Mouse (Mus musculus) liver, adult (tissue): ENCODE measurements around the gene Prkar1a.
A peak's percentile ranks its signal among the peaks of the same experiment; 100 is the strongest.

Source experiments
- GATA4 ChIP-seq: IDR thresholded peaks from 2 replicates; pipeline ENCODE4 v1.6.1; 2014; ENCODE audit warnings: mild to moderate bottlenecking, low read length; ENCODE audit not compliant: insufficient replicate concordance

Gene Prkar1a

DNA sequence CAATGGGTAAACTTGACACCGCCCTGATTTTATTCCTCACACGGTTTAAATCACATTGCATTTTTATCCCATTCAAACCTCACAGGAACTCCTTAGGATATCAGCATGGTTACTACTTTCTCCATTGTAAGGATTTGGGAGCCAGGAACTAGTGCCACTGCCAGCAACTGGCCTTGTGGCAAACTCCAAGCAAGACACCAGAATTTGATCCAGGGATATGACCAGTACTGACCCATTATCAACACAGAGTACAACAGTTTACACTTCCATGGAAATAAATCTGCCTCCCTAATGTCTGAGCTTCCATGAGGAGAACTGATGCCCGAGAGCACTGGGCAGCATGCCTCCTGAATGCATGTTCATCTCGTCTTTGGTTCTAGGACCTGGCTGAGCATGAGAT, 57.4 kb downstream of the Prkar1a start:
- TF ChIP-seq GATA4: no peak

- TF ChIP-seq GATA4: no peak
Measured at GRCm38 (mm10) chr11:109707442-109707841, 58.2 kb downstream of the Prkar1a start.

GRCm38 (mm10) chr11:109708786-109709185, 59.6 kb downstream of the Prkar1a start:
- TF ChIP-seq GATA4: no peak

DNA sequence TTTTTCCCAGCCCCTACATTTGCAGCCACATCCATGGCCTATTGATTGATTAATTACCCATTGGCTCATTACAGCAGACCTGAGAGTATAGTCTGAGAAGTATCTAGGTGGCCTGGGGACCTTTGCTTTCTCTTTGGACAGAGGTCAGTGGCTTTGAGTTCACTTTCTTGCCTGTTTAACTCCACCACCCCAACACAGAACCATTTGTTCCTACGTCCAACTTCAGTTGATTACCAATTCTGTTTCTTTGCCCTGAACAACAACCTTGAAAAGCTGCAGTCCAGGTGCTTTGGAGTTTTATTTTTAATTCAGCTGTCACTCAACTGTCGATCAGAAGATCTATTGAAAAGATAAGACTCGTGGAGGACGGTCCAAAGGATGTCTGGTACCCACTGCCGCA, 60.3 kb downstream of the Prkar1a start:
- peak; percentile 32; the same call in 1 of the 2 replicates for TF ChIP-seq GATA4

DNA sequence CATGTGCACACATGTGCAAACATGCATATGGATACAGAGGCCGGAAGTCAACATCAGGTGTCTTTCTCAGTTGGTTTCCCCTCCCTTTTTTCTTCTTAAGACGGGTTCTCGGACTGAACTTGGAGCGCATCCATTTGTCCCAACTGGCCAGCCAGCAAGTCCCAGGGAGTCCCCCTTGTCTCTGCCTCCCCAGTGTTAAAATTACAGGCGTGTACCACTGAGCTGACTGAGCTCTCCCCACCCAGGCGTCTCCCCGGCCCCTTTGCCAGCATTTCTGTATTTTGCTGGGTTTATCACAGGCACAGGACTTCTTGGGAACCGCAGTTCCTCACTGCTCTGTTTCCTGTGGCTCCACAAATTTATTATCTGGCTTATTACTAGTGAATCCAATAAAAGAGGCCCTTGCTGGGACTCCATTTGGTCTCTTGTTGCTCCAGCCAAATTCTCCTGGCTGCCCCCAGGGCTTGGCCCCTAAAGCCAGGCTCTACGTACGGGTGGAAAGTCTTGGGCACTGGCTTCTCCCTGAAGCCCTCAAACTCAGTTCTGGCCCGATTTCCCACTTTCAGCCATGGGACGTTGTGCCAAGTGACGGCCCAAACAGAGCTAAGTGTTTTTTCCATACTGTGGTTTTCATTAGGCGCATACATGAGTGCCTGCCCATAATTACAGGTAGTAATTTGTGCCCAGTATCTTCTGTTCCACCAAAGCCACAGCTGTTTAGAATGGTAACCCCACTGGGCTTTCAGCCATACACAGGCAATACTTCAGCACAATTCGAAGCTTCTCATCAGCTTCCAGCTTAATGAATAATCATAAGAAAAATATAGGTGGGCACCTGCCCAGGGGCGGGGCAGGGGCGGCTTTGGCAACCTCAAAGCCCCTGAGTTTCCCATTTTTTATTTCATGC, 65.4 kb downstream of the Prkar1a start:
- no peak for TF ChIP-seq GATA4

DNA sequence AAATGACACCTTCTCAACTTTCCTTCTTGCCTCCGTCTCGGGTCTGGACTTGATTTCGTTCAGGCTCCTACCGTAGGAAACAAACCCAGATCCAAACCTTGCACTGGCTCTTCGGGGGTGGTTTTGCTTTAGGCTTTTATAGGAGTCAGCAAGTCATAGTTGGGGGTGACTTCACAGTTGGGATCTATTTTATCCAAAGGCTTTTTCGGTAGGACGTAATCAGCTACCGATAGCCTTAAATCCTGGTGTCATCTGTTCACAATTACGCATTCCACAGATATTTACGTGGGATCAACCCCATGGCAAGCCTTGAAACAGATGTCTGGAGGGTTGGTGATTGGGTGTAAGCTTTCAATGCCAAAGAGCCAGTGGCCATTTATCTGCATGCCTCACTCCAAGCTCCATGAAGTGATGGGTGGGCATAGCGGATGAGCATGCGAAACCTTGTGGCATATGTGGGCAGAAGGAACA, 66.1 kb downstream of the Prkar1a start:
- TF ChIP-seq GATA4: no peak

- TF ChIP-seq GATA4: no peak
Measured at GRCm38 (mm10) chr11:109716981-109717380, 67.8 kb downstream of the Prkar1a start.

- TF ChIP-seq GATA4: no peak
Measured at GRCm38 (mm10) chr11:109717448-109717847, 68.2 kb downstream of the Prkar1a start.

GRCm38 (mm10) chr11:109717966-109718895, 69.0 kb downstream of the Prkar1a start:
- no peak for TF ChIP-seq GATA4
